18 mouse cellular contexts compared by ENCODE assay signal in genomic region chr17:46742986-46743385, GRCm38 (mm10). TPM values are rescaled to one million over a fixed set of nuclear protein-coding genes. Genes with fewer than 3 reads are reported as not detected.
"Had no signal": no experiment of that assay in that cellular context is flagged by ENCODE, and none has a peak within 500 bp of the region (broad histone marks: within the 10 kb centered on the region; RNA-seq: fewer than 3 reads in every experiment).

No protein-coding gene starts in this region.

- ATAC-seq: inflammation-experienced regulatory T-cells, adult 6 months had no signal

- H3K4me2 ChIP-seq: kidney, embryonic 15.5 days; limb, embryonic 13.5 days; lung, embryonic 14.5 days; neural tube, embryonic 15.5 days had no signal

- H3K9me3 ChIP-seq: kidney, embryonic 15.5 days; limb, embryonic 13.5 days; neural tube, embryonic 15.5 days had no signal

- H3K27me3 ChIP-seq: kidney, embryonic 15.5 days; limb, embryonic 13.5 days; neural tube, embryonic 15.5 days had no signal

- H3K4me1 ChIP-seq: kidney, embryonic 15.5 days; limb, embryonic 13.5 days; neural tube, embryonic 15.5 days had no signal

- DNase-seq: kidney, adult 18-20 months; left cerebral cortex, postnatal 4 days; lung, embryonic 14.5 days; midbrain, embryonic 14.5 days; right cerebral cortex, postnatal 4 days; spleen, adult 18-20 months; thymus, adult 2 months; thymus, postnatal 25 days had no signal

- H3K9ac ChIP-seq: kidney, embryonic 15.5 days; limb, embryonic 13.5 days; liver, embryonic 14.5 days; lung, embryonic 14.5 days; neural tube, embryonic 15.5 days had no signal

- H3K27ac ChIP-seq: kidney, embryonic 15.5 days; layer of hippocampus, adult 2 months; limb, embryonic 13.5 days; liver, embryonic 14.5 days; neural tube, embryonic 15.5 days had no signal

- H3K4me3 ChIP-seq: kidney, embryonic 15.5 days; layer of hippocampus, adult 2 months; limb, embryonic 13.5 days; myocyte; neural tube, embryonic 15.5 days had no signal

RNA-seq across cellular contexts. Expression of gene Gnmt, which starts 14.0 kb away (rescaled TPM):
- total RNA-seq: megakaryocyte progenitor cell, adult 5-6 weeks had no signal

RNA-seq across cellular contexts. Expression of gene Ptcra, which starts 20.5 kb away (rescaled TPM):
- total RNA-seq: layer of hippocampus, adult 2 months; left cerebral cortex, postnatal 10 days; left cerebral cortex, postnatal 4 days; liver, adult 2 months had no signal
